Mouse (Mus musculus) embryonic facial prominence, embryonic 14.5 days (tissue): ENCODE measurements at regions not wholly inside any gene's neighbourhood (a gene's known extent, or its start where the extent isn't known, plus 50 kb on each side); places are given as distances from the start of the nearest gene placed in this dataset.

Source experiments
- ATAC-seq: fragments of 200-750 bp; cut with Nextera tagmentation; 2 replicates; pipeline ENCODE4 v1.8.0; 2017; ENCODE audit warnings: low read depth, moderate number of reproducible peaks, moderate TSS enrichment
- DNase-seq: peaks from one replicate; pipeline ENCODE4 v3.0.0-alpha.2; 2015; ENCODE audit warnings: low spot score
- H3K27ac ChIP-seq: fragments of 300-500 bp; sonication (generic); replicated peaks from 2 replicates; pipeline ENCODE4 v1.5.1; 2014; ENCODE audit warnings: low read depth, mild to moderate bottlenecking, low read length, moderate library complexity
- H3K27me3 ChIP-seq: fragments of 300-500 bp; sonication (generic); replicated peaks from 2 replicates; pipeline ENCODE4 v1.6.1; 2014; ENCODE audit warnings: low read length; ENCODE audit not compliant: control insufficient read depth, insufficient read depth
- H3K36me3 ChIP-seq: fragments of 300-500 bp; sonication (generic); 2 replicates; pipeline ENCODE4 v1.6.1; 2014; ENCODE audit warnings: low read length, mixed read lengths; ENCODE audit not compliant: control insufficient read depth, insufficient read depth
- H3K4me1 ChIP-seq: fragments of 300-500 bp; sonication (generic); 2 replicates; pipeline ENCODE4 v1.6.1; 2014; ENCODE audit warnings: antibody characterized with exemption, low read length; ENCODE audit not compliant: control insufficient read depth, insufficient read depth
- H3K4me2 ChIP-seq: fragments of 300-500 bp; sonication (generic); 2 replicates; pipeline ENCODE4 v1.6.1; 2014; ENCODE audit warnings: low read depth, mild to moderate bottlenecking, low read length, moderate library complexity, mixed read lengths
- H3K4me3 ChIP-seq: fragments of 300-500 bp; sonication (generic); 2 replicates; pipeline ENCODE4 v1.5.1; 2014; ENCODE audit warnings: low read depth, mild to moderate bottlenecking, low read length
- H3K9ac ChIP-seq: fragments of 300-500 bp; sonication (generic); 2 replicates; pipeline ENCODE4 v1.6.1; 2014; ENCODE audit warnings: low read depth, mild to moderate bottlenecking, low read length, moderate library complexity, mixed read lengths
- H3K9me3 ChIP-seq: fragments of 300-500 bp; sonication (generic); 2 replicates; pipeline ENCODE4 v1.6.1; 2016; ENCODE audit warnings: low read length; ENCODE audit not compliant: control insufficient read depth
- WGBS: fragments of 180-500 bp; shearing (Covaris S2); extraction: QIAGEN DNeasy Blood & Tissue Kit; methylation state at CpG from one replicate; pipeline ENCODE4 v1.1.7; 2014; 5-methylcytosine and 5-hydroxymethylcytosine counted together

DNA sequence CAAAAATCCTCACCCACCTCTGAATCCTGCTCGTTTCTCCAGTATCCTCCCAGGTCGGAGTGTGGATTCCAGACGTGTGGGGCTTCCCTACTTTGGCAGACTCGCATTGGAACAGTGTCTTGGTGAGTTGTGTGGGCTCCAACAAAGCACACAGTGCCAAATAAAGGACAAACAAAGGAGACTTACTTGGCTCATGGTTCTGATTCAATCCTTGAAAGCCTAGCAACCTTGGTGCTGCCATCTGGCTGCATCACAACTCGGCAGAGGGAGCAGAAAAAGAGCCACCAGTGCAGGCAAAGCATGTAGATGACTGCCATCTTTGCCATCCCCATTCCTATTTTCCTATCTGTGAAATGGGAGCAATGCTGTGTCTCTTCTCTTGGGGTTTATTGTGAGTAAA lies 64.0 kb downstream of the Il9r start:
- WGBS = 68% methylated on average over 5 of the region's 5 CpGs
- H3K4me1 ChIP-seq = 0 out of 2 replicates have a peak, but pooled peaks cover 4% of the 10 kb centered on the region
- no peaks in the 10 kb centered on the region for H3K27me3 ChIP-seq
- DNase-seq = no peak
- H3K27ac ChIP-seq = no peak overlapping the region
- H3K9ac ChIP-seq = no peak overlapping the region
- no peak for ATAC-seq
- no peaks in the 10 kb centered on the region for H3K36me3 ChIP-seq
- H3K9me3 ChIP-seq = no peaks in the 10 kb centered on the region
- H3K4me2 ChIP-seq = no peak overlapping the region
- H3K4me3 ChIP-seq = no peak overlapping the region

DNA sequence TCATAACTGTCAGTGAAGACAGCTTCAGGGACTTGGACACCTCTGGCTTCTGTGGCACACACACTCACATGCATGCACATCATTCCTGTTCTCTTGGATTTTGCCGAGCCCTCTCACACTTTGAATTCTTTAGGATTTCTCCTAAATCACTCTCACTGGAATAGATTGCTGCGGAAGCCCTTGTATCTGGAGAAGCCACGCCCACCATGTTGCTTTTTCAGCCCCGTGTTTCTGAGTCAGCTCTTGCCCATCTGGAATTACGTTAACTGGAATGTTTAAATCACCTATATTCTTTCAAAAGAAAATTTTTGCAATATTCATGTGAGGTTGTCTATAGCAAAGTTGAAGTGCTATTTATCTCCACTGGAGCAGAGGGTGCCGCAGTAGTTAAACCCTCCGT lies 66.1 kb downstream of the Il9r start:
- Histone ChIP-seq H3K9me3 (no peaks in the 10 kb centered on the region), H3K4me1 (0 out of 2 replicates have a peak, but pooled peaks cover 4% of the 10 kb centered on the region), H3K9ac (no peak overlapping the region), H3K4me2 (no peak overlapping the region), H3K36me3 (no peaks in the 10 kb centered on the region), H3K27ac (no peak overlapping the region), H3K27me3 (no peaks in the 10 kb centered on the region), H3K4me3 (no peak overlapping the region)
- ATAC-seq (no peak), DNase-seq (no peak)
- 58% methylated on average over 7 of the region's 7 CpGs for WGBS

DNA sequence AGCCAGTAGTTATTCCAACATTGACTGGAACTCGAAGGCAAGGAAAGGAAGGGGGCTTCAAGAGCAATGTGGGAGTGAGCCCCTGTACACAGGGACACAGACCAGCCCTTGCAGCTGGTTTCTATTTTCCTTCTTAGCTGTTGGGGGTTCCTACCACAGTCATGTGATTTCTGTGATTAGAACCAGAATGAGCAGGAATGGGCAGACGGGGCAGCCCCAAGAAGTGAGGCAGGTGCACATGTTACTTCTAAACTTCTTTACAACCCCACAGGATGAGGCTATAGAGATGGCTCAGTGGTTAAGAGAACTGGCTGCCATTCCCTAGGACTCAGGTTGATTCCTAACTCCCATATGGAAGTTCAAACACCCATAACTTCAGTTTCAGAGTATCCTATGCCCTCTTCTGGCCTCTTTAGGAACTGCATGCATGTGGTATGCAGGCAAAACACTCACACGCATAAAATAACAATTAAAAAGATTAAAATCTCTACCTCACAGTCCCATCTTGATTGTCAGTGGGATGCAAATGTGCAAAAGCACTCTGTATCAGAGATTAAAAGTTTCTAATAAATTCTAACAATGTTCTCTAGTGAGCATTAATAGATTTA lies 68.0 kb downstream of the Il9r start:
- no peaks in the 10 kb centered on the region for H3K9me3 ChIP-seq
- ATAC-seq (no peak), DNase-seq (no peak)
- no peaks in the 10 kb centered on the region for H3K36me3 ChIP-seq
- WGBS = 52% methylated on average over 3 of the region's 3 CpGs
- H3K4me2 ChIP-seq = no peak overlapping the region
- no peak overlapping the region for H3K27ac ChIP-seq
- H3K4me1 ChIP-seq = no peaks in the 10 kb centered on the region
- no peaks in the 10 kb centered on the region for H3K27me3 ChIP-seq
- no peak overlapping the region for H3K4me3 ChIP-seq
- H3K9ac ChIP-seq = no peak overlapping the region

DNA sequence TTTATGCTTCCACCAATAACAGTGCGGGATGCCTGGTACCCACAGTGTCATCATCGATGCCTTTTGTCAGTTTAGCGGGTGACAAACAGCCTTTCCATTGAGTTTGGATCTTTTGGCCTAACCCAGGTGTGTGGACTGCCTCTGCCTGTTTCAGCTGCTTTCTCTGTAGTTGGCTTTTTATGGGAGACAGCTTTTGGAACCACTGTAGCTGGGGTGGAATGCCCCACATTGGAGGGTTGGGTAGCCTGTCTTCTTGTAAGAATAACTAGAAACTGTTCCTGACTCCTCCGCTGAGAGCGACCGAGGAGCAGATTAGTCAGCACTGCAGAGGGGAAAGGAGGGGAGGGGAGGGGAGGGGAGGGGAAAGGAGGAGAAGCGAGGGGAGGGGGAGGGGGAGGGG lies 71.5 kb downstream of the Il9r start:
- no peak for ATAC-seq
- WGBS = 68% methylated on average over 6 of the region's 7 CpGs

DNA sequence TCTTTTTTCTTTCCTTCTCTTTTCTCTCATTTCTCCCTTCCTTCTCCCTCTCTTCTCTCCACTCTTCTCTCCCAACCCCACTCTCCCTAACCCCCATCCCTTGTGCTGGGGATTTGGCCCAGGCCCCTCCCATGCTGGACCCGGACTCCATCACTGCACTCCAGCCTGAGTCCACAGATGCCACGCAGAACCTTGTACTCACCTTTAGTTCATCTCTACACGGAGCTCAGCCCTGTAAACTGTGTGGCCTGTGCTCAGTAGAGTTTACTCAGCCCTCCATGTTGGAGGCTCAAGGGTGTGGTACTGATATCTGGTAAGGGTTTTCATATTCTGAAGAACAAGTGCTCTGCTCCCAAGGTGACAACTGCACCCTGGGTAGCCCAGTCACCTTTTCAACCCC lies 72.1 kb downstream of the Il9r start:
- H3K4me3 ChIP-seq = no peak overlapping the region
- ATAC-seq (no peak; the same call in 1 of the 2 replicates), DNase-seq (no peak)
- no peaks in the 10 kb centered on the region for H3K9me3 ChIP-seq
- H3K4me2 ChIP-seq = no peak overlapping the region
- H3K9ac ChIP-seq = no peak overlapping the region
- no peak overlapping the region for H3K27ac ChIP-seq
- no peaks in the 10 kb centered on the region for H3K27me3 ChIP-seq
- no peaks in the 10 kb centered on the region for H3K4me1 ChIP-seq
- no peaks in the 10 kb centered on the region for H3K36me3 ChIP-seq
- 71% methylated on average over 3 of the region's 3 CpGs for WGBS

More for the DNA sequence above, 71.5 kb downstream of the Il9r start:
- H3K27ac ChIP-seq = no peak overlapping the region
- no peak overlapping the region for H3K4me2 ChIP-seq
- H3K9ac ChIP-seq = no peak overlapping the region
- H3K4me1 ChIP-seq = no peaks in the 10 kb centered on the region
- H3K9me3 ChIP-seq = no peaks in the 10 kb centered on the region
- H3K36me3 ChIP-seq = no peaks in the 10 kb centered on the region
- no peaks in the 10 kb centered on the region for H3K27me3 ChIP-seq
- DNase-seq = no peak
- no peak overlapping the region for H3K4me3 ChIP-seq

DNA sequence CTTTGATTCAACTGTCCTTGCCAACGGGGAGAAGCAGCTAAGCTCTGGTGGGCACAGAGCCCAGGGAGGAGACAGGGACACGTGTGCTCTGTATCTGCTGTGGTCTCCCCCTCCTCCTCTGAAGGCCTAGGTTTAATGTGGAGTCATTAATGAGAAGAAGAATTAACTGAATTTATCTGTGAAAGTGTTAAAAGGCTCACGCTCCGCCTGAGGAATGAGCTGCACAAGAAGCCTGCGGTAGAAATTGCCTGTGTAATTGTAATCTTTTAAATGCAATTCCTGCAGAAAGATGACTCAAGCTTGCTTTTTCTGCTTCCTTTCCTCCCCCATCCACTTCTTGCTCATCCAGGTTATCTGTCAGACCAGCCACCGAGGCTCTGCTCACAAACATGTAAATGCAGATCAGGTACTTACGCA lies 72.7 kb downstream of the Il9r start:
- no peak for DNase-seq
- H3K36me3 ChIP-seq = no peaks in the 10 kb centered on the region
- H3K27ac ChIP-seq = no peak overlapping the region
- no peaks in the 10 kb centered on the region for H3K9me3 ChIP-seq
- ATAC-seq = no peak
- WGBS = 65% methylated on average over 7 of the region's 7 CpGs
- H3K4me1 ChIP-seq = no peaks in the 10 kb centered on the region
- no peak overlapping the region for H3K4me2 ChIP-seq
- no peak overlapping the region for H3K9ac ChIP-seq
- H3K27me3 ChIP-seq = no peaks in the 10 kb centered on the region
- no peak overlapping the region for H3K4me3 ChIP-seq

DNA sequence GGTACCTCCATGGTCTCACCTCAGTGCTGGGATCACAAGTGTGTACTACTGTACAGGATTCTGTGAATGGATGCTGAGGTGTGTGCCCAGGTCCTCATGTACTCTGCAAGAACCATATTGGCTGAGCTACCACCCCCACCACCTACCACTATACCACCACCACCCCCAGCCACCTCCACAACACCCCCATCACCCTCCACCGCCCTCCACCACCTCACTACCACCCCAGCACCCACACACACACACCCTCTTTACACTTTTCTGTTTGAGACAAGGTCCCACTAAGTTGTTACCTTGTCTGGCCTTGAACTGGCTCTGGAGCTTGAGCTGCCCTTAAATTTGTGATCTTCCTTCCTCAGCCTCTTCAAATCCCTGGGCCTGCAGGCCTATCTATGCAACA lies 73.3 kb downstream of the Il9r start:
- WGBS = no CpG with 5 or more reads among the region's 1 CpGs
- Histone ChIP-seq H3K9me3 (no peaks in the 10 kb centered on the region), H3K4me3 (no peak overlapping the region), H3K36me3 (no peaks in the 10 kb centered on the region), H3K4me2 (no peak overlapping the region), H3K27me3 (no peaks in the 10 kb centered on the region), H3K4me1 (no peaks in the 10 kb centered on the region), H3K27ac (no peak overlapping the region), H3K9ac (no peak overlapping the region)
- ATAC-seq (no peak), DNase-seq (no peak)

DNA sequence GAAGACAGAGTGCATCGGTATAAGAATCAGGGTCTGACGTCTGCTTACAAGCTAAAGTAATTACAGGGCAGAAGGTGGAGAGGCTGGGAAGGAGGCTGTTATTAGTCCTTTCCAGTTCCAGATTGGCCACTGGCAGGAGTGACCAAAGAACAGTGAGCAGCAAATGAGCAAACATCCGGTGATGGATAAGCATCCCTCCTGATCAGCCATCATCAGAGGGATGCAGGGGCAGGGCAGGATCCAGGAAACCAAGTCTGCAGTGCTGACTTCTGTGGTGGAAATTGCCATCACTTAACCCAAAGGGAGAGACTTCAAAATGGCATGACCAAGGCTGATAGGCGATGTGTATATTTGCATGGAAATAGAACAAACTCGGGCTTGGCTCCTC lies 73.8 kb downstream of the Il9r start:
- Histone ChIP-seq H3K9ac (no peak overlapping the region), H3K27me3 (no peaks in the 10 kb centered on the region), H3K4me2 (no peak overlapping the region), H3K27ac (no peak overlapping the region), H3K36me3 (no peaks in the 10 kb centered on the region), H3K4me3 (no peak overlapping the region), H3K9me3 (no peaks in the 10 kb centered on the region), H3K4me1 (no peaks in the 10 kb centered on the region)
- WGBS = 49% methylated on average over 5 of the region's 5 CpGs
- no peak for DNase-seq
- no peak for ATAC-seq

DNA sequence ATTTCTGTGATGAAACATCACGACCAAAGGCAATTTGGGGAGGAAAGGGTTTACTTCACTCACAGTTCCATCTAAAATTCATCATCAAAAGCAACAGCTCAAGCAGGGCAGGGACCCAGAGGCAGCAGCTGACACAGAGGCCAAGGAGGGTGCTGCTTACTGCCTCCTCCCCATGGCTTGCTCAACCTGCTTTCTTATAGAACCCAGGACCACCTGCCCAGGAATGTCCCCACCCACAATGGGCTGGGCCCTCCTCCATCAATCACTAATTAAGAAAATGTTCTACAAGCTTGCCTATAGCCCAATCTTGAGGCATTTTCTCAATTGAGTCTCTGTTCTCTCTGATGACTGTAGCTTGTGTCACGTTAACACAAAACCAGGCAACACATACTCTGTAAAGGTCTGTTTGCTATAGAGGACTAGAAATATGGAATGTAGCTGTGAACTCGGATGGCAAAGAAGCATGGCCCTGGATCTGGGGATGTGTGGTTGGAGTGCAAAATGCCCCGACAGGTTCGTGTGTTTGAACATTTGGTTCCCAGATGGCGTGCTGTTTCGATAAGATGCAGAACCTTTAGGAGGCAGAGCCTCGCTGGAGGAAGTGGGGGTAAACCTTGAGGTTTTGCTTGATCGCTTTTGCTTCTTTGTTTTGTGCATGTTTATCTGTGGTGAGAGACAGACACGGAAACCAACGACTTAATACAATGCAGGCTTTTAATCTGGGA lies 74.3 kb downstream of the Il9r start:
- Histone ChIP-seq H3K9me3 (no peaks in the 10 kb centered on the region), H3K4me3 (no peak overlapping the region), H3K36me3 (no peaks in the 10 kb centered on the region), H3K27ac (no peak overlapping the region), H3K9ac (no peak overlapping the region), H3K27me3 (no peaks in the 10 kb centered on the region), H3K4me1 (no peaks in the 10 kb centered on the region), H3K4me2 (no peak overlapping the region)
- DNase-seq (no peak), ATAC-seq (no peak)
- 32% methylated on average over 11 of the region's 11 CpGs for WGBS
